Mouse (Mus musculus) heart, postnatal 0 days (tissue): ENCODE data around the gene Mdga2. TPM values are rescaled to one million over a fixed set of nuclear protein-coding genes. Genes with fewer than 3 reads are reported as not detected.

ENCODE experiments used
- ATAC-seq: fragments of 200-750 bp; cut with Nextera tagmentation; 2 replicates; pipeline ENCODE4 v1.8.0; 2017; ENCODE audit warnings: low read depth, moderate number of reproducible peaks, moderate library complexity; ENCODE audit not compliant: insufficient read depth
- DNase-seq: peaks from one replicate; pipeline ENCODE4 v3.0.0-alpha.2; 2016; ENCODE audit warnings: low spot score
- H3K27ac ChIP-seq: fragments of 300-500 bp; sonication (generic); 2 replicates; pipeline ENCODE4 v1.5.1; 2014; ENCODE audit warnings: low read depth, mild to moderate bottlenecking
- H3K27me3 ChIP-seq: fragments of 300-500 bp; sonication (generic); 2 replicates; pipeline ENCODE4 v1.6.1; 2014; ENCODE audit warnings: low read length, mixed read lengths; ENCODE audit not compliant: control insufficient read depth, insufficient read depth
- H3K36me3 ChIP-seq: fragments of 300-500 bp; sonication (generic); replicated peaks from 2 replicates; pipeline ENCODE4 v1.6.1; 2014; ENCODE audit warnings: low read length, mixed read lengths; ENCODE audit not compliant: control insufficient read depth, insufficient read depth
- H3K4me1 ChIP-seq: fragments of 300-500 bp; sonication (generic); 2 replicates; pipeline ENCODE4 v1.6.1; 2014; ENCODE audit warnings: antibody characterized with exemption; ENCODE audit not compliant: control insufficient read depth, insufficient read depth
- H3K4me2 ChIP-seq: fragments of 300-500 bp; sonication (generic); 2 replicates; pipeline ENCODE4 v1.6.1; 2014; ENCODE audit warnings: low read depth, mild to moderate bottlenecking, low read length, moderate library complexity
- H3K4me3 ChIP-seq: fragments of 300-500 bp; sonication (generic); 2 replicates; pipeline ENCODE4 v1.5.1; 2014; ENCODE audit warnings: low read depth, low read length
- H3K9ac ChIP-seq: fragments of 300-500 bp; sonication (generic); replicated peaks from 2 replicates; pipeline ENCODE4 v1.6.1; 2014; ENCODE audit warnings: low read depth, low read length, mixed read lengths
- H3K9me3 ChIP-seq: fragments of 300-500 bp; sonication (generic); replicated peaks from 2 replicates; pipeline ENCODE4 v1.6.1; 2016; ENCODE audit warnings: low read length; ENCODE audit not compliant: control insufficient read depth
- CTCF ChIP-seq: IDR thresholded peaks from 2 replicates; pipeline ENCODE4 v1.5.1; 2016; ENCODE audit warnings: antibody characterized with exemption, control low read depth, low read depth
- EP300 ChIP-seq: IDR thresholded peaks from 2 replicates; pipeline ENCODE4 v1.6.1; 2016; ENCODE audit warnings: antibody characterized with exemption, low read depth
- WGBS: fragments of 180-500 bp; shearing (Covaris S2); extraction: QIAGEN DNeasy Blood & Tissue Kit; methylation state at CpG from one replicate; pipeline ENCODE4 v1.1.7; 2014; 5-methylcytosine and 5-hydroxymethylcytosine counted together
- polyA plus RNA-seq: library from polyadenylated mRNA; unstranded; fragments of >200 nt; fragmentation: Nextera tagmentation; extraction: Ambion mirVana; gene quantifications from 2 replicates; pipeline ENCODE4 v1.2.1, GENCODE M21; 2015
- total RNA-seq: library from RNA; depleted of rRNA; stranded (reverse); fragments of >200 nt; gene quantifications from 2 replicates; pipeline ENCODE4 v1.2.3, GENCODE M21; 2014; ENCODE audit warnings: low replicate concordance

The Mdga2 gene
- total and polyA plus RNA-seq, 2 experiments from 2014 or later, result 0.16 to 0.19 TPM

- DNase-seq (no peak), ATAC-seq (no peak)
- 92% methylated on average over 3 of the region's 3 CpGs for WGBS
- Histone ChIP-seq H3K4me1 (no peaks in the 10 kb centered on the region), H3K4me3 (no peak overlapping the region), H3K9me3 (no peaks in the 10 kb centered on the region), H3K9ac (no peak overlapping the region), H3K36me3 (no peaks in the 10 kb centered on the region), H3K27ac (no peak overlapping the region), H3K4me2 (no peak overlapping the region), H3K27me3 (no peaks in the 10 kb centered on the region)
- TF ChIP-seq CTCF, result no peak
- TF ChIP-seq EP300, result no peak
These were observed 756.8 kb downstream of the Mdga2 start for GRCm38 (mm10) chr12:66465516-66465915.

- Histone ChIP-seq H3K36me3 (no peaks in the 10 kb centered on the region), H3K4me3 (no peak overlapping the region), H3K4me2 (no peak overlapping the region), H3K27ac (no peak overlapping the region), H3K4me1 (0 out of 2 replicates have a peak, but pooled peaks cover 2% of the 10 kb centered on the region), H3K27me3 (no peaks in the 10 kb centered on the region), H3K9me3 (no peaks in the 10 kb centered on the region), H3K9ac (no peak overlapping the region)
- 54% methylated on average over 2 of the region's 2 CpGs for WGBS
- TF ChIP-seq EP300, result no peak
- no peak for ATAC-seq
- DNase-seq, result no peak
These were observed 779.0 kb downstream of the Mdga2 start for GRCm38 (mm10) chr12:66443340-66443739.
